Mouse (Mus musculus) cerebellum, adult 9-11 months (tissue): Measurements from ENCODE around the gene Pacs2.

Source experiments
- DNase-seq: peaks from one replicate; pipeline ENCODE4 v3.0.0; 2022

Pacs2 gene

DNA sequence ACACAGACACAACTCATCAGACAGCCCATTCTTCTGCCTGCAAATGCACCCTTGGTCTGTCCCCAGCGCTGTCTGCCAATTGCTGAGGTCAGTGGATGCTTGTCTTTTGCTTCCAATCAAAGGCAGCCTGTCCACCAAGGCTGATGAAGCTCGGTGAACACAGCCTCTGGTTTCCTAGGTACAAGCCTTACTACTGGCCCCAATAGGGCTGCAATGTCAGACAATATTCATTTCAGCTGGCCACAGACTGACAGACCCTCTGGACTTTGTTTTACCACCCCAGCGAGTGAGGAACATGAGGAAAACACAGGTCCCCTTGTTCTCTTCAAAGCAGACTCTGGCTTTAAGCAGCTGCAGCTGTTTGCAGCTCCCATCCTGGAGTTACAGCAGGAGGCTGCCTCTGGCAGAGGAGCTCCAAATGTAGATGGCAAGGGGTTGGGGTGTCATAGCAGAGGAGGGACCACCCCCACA, 1.3 kb upstream of the Pacs2 start:
- peak; percentile 70 for DNase-seq

DNA sequence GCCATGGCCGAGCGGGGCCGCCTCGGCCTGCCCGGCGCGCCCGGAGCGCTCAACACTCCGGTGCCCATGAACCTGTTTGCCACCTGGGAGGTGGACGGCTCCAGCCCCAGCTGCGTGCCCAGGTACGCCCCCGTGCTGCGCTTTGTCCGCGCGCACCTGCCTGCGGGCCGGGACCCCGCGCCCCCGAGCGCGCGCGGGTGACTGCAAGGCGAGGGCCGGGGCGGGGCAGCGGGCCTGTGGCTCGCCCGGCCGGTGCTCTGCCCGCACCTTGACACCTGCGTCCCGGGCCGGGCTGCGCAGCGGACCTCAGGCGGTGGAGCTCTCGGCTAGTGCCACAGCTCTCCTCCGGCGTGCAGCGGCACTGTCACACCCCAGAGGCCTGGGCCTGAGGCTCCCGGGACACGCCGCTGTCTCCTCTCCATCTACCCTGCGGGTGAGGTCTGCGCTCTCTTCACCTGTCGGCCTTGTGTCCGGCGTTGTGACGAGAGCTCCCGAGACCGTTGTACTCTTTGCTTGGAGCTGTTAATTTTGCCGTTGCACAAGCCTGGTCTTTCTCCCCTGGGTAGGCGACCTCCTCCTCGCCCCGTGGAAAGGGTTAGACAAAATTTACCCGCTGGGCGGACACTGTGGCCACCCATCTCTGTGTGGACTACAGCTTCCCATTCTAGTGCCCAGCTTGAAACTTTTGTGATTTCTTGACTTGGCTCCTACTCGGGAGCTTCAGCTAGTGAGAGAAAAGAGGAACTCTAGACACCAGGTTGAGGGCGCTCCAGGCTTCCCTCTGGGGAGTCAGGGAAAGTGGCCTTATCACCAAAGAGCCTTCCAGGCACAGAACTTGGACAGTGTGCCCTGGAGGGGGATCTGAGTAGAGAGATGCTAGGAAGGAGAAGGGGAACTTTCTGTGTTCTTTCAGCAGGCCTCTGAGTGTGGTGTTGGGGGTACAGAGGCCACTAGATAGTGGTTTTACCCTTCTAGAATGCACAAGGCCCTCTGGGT, 551 bp downstream of the Pacs2 start:
- DNase-seq, result peak; percentile 74

DNA sequence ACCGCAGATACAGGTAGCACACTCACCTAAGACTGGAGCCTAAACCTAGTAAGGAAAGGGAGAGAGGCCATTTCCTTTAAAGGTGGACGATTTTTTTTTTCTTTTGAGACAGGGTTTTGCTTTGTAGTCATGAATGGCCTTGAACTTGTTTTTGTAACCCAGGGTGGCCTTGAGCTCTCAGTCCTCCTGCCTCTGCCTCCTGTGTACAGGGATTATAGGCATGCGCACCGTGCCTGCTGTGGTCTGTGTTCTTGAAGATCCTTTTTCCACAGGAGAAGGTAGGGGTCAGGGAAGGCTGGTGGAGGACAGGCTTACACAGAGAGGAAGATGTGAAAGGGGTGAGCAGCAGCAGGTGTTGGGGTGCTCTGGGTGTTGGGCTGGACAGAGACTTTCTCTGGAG, 1.6 kb downstream of the Pacs2 start:
- peak; percentile 14 for DNase-seq

DNA sequence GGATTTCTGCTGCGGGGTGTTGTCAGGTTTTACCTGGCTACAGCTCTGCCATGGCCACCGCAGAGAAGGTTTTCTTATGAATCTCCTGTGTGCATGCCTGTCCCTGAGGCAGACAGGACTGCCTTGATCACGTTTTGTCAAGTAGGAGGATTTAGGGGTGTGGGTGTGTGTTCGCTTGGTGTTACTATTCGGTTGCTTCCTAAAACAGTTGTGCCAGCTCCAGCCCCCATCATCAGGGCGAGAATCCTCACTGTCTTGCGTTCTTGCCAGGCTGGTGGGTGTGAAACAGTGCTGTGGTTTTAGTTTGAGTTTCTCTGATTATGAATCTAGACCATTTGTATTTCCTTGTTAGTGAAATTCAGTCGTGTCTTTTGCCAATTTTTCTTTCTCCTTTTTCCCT, 2.7 kb downstream of the Pacs2 start:
- no peak for DNase-seq

DNA sequence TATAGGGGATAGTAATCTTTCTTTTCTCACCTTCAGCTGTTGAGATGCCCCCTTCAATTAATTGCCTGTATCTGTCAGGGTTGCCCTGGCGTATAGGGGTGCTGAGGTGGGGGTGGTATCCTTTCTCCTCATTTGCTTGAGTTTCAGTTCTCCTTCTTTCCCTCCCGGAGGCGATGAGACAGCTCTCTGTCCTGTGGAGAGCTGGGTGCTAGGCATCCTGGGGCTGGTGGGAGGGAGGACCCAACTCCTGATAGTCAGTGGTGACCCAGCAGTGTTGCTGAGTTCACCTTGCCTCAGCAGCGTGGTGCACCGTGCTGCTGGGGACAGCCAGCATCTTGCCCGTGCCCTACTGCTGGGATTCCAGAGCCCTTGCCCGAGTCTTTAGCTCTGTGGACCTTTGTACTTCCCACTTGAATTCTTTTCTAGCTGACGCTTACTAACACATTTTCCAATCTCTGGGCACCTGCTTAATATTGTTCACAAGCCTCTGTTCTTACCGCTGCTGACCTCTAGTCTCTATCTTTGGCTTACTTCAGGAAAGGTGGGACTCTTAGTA, 3.2 kb downstream of the Pacs2 start:
- DNase-seq, result no peak

DNA sequence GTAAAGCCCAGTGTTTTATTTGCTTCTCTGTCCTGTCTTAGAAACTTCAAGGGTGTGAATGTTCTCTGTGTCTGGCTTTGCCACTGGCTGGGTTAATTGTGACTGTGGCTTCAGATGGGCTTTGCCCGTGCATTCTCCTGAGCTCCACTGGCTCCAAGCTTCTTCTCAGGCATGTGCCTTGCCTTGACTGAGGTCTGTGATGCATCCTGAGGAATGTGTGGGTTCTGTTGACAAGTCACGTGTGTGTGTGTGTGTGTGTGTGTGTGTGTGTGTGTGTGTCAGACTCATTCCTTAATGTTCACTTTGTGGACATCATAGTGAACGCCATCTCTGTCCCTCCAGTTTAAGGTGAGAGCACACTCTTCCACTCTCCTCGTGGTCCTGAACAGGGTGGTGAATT, 4.5 kb downstream of the Pacs2 start:
- no peak for DNase-seq

DNA sequence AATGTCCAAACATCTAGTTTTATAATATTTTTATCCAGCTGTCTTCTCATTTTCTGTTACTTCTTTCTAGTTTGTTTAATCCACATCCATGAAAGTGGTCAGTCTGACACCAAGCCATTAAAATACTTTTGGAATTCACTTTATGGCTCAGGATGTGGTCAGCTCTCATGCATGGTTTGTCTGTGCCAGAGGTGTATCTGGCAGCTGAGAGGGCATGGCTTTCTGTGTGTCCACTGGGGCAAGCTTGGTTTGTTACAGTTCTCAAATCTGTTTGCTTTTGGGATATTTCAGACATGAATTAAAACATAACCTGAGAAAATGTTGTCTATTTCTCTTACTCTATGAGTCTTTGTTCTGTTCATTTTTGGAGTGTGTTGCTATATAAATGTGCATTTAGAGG, 7.2 kb downstream of the Pacs2 start:
- no peak for DNase-seq

DNA sequence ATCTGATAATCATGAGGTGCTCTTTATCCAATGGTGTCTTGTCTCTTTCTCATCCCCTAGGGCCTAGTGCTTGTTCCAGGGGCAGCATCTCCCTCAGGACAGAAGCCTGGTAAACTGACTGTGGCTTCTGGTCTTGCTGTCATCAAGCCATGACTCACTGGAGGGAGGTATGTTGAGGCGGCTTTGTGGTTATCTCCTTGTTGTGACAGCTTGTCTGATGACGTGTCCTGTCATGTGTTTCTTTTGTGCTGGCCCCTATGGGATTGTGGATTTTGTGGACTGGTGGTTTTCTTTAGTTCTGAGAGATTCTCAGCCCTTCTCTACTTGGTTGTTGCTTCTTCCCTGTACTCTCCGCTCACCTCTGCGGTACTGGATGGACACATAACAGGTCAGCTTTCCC, 8.8 kb downstream of the Pacs2 start:
- no peak for DNase-seq

DNA sequence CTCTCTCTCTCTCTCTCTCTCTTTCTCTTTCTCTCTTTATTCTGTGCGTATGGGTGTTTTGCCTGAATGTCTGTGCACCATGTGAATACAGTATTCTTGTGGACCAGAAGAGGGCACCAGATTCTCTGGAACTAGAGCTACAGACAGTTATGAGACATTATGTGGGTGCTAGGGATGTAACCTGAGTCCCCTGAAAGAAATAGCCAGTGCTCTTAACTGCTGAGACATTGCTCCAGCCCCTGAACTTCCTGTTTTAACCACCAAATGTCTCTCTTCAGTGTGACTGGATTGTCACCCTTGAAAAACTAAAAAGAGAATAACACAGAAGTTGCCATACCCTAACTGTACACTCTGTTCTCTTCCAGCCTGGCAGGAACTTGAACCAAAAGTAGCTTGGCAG, 12.2 kb downstream of the Pacs2 start:
- no peak for DNase-seq

DNA sequence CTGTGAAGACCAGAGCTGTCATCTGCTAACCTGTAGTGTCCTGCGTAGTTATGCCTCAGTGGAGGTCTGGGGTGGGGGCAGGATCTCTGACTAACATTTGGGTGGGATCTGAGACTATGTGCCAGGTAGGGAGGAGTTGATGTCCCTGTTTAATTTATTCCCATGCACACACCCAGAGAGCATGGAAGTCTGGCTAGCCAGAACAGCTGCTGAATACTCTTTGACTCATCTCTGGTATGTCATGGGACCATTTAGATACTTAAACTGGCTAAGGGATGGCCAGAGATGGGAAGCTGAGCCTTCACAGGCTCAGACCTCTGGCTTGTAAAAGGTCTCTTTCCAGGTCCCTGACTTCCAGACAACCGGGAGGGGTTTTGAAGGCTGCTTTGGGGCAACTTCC, 13.2 kb downstream of the Pacs2 start:
- DNase-seq, result no peak

DNA sequence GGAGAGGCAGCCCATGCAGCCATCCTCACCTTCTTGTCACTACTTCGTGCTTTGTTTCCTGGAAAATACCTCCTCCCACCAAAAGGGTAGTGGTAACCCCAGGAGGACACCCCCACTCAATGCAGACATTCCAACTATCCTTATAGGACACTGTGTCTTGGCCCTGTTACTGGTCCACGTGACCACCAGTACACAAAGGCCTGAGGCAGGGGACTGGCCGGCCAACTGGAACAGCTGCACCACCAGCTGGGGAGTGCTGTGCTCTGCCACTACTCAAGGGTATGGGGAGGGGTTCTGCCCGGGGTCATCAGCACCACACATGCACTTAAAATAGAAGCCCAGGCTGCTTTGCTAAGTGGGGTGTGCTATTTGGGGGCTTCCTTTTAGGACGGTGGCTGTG, 13.8 kb downstream of the Pacs2 start:
- no peak for DNase-seq

DNA sequence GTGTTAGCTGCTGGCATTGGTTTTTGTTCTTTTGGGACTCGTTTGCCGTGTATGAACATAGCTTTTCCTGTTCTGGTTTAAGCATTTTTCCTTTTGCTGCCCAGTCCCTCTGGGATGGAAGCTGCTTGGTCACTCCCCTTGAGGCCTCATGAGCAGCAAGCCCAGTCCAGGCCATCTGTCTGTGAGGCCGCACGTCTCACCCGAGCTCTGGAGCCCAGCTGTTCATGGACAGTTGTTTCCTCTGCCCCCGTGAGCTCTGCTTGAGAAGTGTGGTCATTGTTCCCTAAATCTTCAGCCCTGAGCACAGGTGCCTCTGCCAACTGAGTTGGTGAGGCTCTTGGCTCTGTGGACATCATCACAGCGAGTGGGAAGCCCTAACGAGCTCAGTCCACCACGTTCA, 14.6 kb downstream of the Pacs2 start:
- no peak for DNase-seq

DNA sequence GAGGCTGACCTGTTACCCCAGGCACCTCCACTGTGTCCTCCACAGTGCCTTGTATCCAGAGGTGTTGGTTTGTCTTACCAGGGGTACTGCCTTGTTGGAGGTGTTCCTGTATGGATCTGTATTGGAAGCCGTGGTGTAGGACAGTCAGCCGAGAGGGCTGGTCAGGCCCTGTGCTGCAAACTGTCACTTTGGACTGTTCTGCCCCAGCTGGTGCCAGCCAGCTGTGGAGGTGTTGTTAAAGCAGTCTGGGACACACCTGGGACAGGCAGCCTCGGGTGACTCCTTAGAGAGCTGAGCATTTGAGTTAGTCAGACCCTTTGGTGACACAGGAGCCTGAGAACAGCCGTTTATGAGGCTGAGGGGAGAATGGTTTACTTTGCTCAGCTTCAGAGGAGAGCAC, 15.7 kb downstream of the Pacs2 start:
- DNase-seq, result no peak

DNA sequence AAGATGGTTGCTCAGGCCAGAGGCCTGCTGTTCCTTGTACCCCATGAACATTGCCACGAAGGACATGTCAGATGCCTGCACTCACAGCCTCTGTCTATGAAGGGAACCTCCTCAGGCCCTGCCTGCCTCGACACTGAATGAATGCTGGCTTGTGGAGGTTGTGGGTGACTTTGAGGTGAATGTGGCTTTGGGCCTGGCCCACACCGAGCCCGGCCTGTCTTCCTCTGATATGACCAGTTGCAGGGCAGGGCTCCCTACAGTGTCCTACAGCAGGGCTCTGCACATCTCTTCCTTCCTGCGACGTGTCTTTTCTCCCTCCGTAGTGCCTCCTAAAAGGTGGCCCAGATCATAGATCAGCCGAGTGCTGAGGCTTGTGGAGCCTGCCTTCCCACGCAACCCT, 16.7 kb downstream of the Pacs2 start:
- DNase-seq, result no peak

DNA sequence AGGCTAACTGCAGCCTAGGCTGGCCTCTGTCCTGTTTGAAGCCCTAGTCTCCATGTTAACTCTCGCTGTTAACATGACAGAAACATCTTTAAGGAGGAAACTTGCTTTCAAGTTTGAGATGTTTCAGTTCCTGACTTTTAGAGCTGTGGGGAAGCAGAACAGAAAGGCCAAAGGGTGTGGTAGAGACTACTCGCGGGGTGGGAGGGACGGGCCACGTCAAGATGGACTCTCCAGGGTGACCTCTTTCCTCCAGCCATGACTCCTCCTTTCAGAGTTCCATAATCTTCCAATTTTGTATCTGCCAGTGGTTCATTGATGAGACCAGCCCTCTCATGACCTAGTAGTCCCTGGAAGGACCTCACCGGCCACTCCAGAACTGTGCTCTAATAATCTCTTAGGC, 17.1 kb downstream of the Pacs2 start:
- no peak for DNase-seq

DNA sequence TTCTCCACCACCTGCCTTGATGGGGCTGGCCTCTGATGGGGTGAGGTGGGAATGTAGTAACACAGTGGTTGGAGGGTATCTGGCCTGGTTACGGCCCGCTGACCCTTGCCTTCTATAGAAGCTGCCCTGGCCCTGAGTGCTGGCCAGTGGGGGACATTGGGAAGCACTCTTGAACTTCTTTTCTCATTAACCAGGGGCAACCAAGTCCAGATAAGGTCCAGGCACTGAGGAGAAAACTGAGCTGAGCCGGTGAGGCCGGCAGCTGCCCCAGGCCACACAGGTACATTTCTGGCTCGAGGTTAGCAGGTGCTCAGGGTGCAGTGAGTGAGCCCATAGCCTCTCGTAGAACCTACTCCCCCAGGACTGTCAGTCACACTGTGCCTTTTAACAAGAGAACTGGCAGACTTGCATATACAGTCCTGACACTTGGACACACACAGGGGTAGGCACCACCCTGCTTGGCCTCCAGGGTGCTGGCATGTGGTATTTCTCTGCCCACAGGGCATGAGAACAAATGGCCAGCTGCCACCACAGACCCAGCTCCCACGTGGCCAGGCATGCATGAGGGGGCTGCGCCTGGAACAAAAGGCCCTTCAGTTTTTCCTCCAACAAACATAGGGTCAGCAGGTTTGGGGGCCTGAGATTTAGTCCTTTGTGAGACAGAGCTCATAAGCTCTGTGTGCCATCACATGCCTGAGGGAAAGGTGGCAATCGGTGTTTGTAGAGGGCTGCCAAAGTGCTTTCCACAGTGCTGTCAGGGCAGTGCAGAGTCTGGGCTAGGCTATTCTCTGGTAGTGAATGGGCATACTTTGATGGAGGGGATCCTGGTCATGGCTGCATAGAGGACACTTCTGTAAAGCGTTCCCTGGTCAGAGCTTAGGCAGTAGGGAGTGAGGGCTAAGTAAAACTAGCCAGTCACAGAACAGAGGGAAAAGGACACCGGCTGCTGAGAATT, 18.3 kb downstream of the Pacs2 start:
- DNase-seq, result peak; percentile 49

DNA sequence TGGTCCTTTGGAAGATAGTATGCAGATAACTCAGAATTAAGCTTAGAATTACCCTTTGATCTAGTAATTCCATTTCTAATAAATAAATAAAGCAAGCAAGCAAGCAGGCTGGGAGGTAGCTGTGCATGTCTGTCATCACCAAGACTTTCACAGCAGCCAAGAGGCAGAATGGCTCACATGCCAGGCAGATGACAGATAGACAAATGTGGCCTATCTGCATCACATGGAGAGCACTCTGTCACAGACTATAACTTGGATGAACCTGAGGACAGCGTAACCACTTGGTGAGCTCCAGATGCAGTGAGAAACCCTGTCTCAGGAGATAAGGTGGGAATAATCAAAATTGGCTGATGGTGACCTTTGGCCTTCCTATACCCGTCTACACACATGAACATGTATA, 20.8 kb downstream of the Pacs2 start:
- no peak for DNase-seq

DNA sequence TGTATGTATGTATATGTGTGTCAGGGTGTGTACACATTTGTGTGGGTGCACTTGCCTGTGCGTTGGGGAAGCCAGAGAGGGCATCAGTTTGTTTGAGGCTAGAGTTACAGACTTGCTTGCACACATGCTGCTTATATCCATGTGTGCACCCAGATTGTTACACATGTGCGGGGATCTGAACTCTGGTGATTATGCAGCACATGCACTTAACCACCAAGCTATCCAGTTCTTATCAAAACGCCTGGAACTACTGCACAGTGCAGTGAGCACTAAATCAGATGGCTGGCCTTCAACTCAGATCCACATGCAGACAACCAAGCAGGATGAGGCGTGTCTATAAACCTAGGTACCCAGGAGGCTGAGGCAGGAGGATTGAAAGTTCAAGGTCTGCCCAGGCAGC, 22.7 kb downstream of the Pacs2 start:
- DNase-seq, result no peak

DNA sequence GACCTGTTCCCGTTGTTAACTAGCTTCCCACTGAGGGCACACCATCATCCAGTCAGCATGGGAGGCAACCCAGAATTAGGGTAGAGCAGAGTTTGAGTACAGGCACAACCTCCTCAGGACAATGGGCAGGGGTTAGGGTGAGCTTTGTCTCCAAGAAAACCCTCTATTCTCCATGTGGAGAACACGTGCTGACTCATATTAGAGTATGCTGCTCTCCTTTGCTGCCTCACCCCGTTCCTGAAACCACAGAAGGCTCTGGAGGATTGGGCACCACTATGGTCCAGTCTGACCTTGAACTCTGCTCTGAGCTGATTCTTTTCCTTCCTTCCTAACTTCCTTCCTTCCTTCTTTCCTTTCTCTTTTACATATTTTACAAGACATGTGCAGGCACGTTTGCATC, 24.1 kb downstream of the Pacs2 start:
- DNase-seq, result no peak

DNA sequence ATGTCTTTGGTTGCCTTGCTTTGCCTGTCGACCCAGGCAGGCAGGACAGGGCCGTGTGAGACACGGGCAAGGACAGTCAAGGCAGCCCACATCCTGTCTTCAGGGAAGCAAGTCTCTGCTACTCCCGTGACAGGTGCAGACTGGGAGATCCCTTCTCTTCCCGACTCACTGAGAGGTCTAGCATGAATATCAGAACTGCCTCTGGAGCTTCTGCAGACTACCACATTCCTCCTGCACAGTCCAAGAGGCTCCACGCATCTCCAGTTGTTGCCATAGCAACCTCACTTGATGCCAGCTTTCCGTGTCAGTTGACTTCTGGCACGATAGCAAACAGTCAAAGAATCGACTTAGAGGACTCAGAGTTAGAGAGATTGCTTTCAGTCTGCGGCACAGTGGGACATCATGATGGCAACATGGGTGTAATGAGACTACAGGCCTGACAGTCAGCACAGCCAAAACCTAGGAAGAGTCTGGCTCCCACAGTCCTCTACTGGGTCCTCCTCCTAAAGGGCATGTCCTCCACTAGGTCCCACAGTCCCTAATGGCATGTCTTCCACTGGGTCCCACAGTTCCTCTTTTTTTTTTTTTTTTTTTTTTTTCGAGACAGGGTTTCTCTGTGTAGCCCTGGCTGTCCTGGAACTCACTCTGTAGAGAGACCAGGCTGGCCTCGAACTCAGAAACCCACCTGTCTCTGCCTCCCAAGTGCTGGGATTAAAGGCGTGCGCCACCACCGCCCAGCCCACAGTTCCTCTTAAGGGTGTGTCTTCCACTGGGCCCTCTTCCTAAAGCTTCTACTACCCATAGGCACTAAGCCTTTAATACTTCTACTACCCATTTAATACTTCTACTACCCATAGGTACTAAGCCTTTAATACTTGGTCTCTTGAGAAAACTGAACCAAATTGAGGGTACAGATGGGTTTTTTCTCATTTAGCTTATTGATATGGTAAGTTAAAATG, 27.5 kb downstream of the Pacs2 start:
- DNase-seq, result peak; percentile 70

DNA sequence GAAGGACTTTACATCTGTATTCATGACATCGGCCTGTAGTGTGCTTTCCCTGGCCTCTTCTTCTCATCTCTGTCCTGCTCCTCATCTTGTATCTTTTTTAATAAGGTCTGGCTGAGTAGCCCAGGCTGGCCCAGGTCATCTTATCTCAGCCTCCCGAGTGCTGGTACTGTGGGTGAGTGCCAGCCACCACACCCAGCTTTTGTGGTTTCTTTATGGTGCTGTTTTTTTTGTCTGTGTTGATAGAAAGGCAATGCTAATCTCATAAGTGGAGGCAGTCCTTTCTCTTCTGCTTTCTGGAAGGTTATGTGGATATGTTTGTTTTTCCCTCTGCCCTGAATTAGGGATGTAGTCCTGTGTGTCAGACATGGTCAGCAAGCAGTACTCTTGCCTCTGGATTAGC, 28.2 kb downstream of the Pacs2 start:
- DNase-seq, result no peak
